In the genomic region with DNA sequence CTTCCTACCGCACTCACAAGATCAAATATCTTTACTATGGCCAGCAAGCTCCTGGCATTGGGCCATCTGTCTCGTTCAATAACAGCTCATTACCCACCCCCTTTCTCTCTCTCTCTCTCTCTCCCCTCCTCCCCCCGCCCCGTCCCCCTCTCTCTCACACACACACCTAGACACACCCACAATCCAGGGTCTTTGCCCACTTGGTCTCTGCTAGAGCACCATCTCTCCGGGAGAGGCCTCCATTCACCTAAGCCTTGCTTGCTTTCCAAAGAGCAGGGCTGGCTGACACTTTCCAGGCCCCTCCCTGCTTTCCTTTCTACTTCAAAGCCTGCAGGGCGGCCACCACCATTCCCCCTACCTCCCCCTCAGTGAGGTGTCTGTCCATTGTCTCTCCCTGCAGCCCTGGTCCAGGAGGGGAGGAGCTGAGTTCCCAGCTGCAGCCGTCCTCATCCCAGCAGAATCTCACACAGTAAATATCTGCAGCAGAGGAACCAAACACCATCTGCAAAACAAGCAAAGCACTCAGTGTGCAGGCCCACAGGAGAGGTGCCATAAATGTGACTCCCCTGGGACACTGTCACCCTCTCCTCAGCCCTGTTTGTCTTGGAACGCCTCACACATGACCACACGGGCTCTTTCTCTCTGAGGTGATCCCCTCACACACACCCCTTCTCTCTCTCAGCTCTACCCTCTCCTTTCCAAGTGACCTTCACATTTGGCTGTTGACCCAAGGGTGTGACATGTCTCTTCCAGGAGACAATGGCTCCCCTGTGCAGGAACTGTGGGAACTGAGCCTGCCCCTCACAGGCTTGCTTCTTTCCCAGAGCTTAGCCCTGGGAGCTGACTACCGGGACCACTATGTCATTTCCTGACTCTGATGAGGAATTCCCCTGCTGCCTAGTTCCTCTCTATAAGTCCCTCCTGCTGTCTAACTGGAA, we compare ENCODE assay signal across 8 mouse cellular contexts. TPM values are rescaled to one million over a fixed set of nuclear protein-coding genes. Genes with fewer than 3 reads are reported as not detected.
DNase-seq lines count a peak whose midpoint lies in the region; ATAC-seq and TF ChIP-seq lines count a peak whose summit lies in the region.

No protein-coding gene starts in this region.

- H3K36me3 ChIP-seq in forebrain, embryonic 13.5 days (ENCODE audit: poor library complexity, severe bottlenecking) = no peaks in the 10 kb centered on the region
- H3K36me3 ChIP-seq in hindbrain, embryonic 15.5 days = no peaks in the 10 kb centered on the region
- no peaks in the 10 kb centered on the region for H3K36me3 ChIP-seq in lung, embryonic 16.5 days (ENCODE audit: control insufficient read depth, insufficient read depth, low read length)

- peaks cover 30% of the 10 kb centered on the region for H3K4me1 ChIP-seq in forebrain, embryonic 13.5 days
- peaks cover 29% of the 10 kb centered on the region for H3K4me1 ChIP-seq in hindbrain, embryonic 15.5 days (replicated peaks)
- peaks cover 31% of the 10 kb centered on the region for H3K4me1 ChIP-seq in lung, embryonic 16.5 days (replicated peaks; ENCODE audit: control insufficient read depth, insufficient read depth, low read length)

- WGBS in forebrain, embryonic 13.5 days = 2% methylated on average over 10 of the region's 10 CpGs
- whole genome bisulfite sequencing in hindbrain, embryonic 15.5 days = 7% methylated on average over 10 of the region's 10 CpGs
- WGBS in lung, embryonic 16.5 days = 4% methylated on average over 10 of the region's 10 CpGs

- no peaks in the 10 kb centered on the region for H3K27me3 ChIP-seq in forebrain, embryonic 13.5 days
- no peaks in the 10 kb centered on the region for H3K27me3 ChIP-seq in hindbrain, embryonic 15.5 days
- H3K27me3 ChIP-seq in lung, embryonic 16.5 days (ENCODE audit: control insufficient read depth, insufficient read depth, low read depth, low read length) = no peaks in the 10 kb centered on the region

- peak overlapping the region; percentile 29; the same call in 1 of the 2 replicates for H3K4me2 ChIP-seq in forebrain, embryonic 13.5 days
- no peak overlapping the region for H3K4me2 ChIP-seq in hindbrain, embryonic 15.5 days
- H3K4me2 ChIP-seq in lung, embryonic 16.5 days (ENCODE audit: low read depth, low read length) = peak overlapping the region; percentile 9; the same call in 1 of the 2 replicates

- H3K9ac ChIP-seq in forebrain, embryonic 13.5 days = peak overlapping the region; percentile 21; the same call in 1 of the 2 replicates
- no peak overlapping the region for H3K9ac ChIP-seq in hindbrain, embryonic 15.5 days
- peak overlapping the region; percentile 34; the same call in 1 of the 2 replicates for H3K9ac ChIP-seq in lung, embryonic 16.5 days (ENCODE audit: low read length)

- H3K27ac ChIP-seq in layer of hippocampus, adult 2 months = peak overlapping the region; percentile 85
- H3K27ac ChIP-seq in forebrain, embryonic 13.5 days = peak overlapping the region; percentile 86
- H3K27ac ChIP-seq in hindbrain, embryonic 15.5 days (replicated peaks) = peak overlapping the region; percentile 73
- H3K27ac ChIP-seq in lung, embryonic 16.5 days (ENCODE audit: low read length) = peak overlapping the region; percentile 91

- no peak for TF ChIP-seq CTCF in layer of hippocampus, adult 2 months (conservative IDR thresholded peaks at IDR 0.05)

- ATAC-seq in forebrain, embryonic 13.5 days = peak; percentile 67; the same call in 1 of the 2 replicates
- ATAC-seq in hindbrain, embryonic 15.5 days (ENCODE audit: low FRiP score, low read depth) = peak; percentile 76
- ATAC-seq in lung, embryonic 16.5 days (ENCODE audit: low read depth) = peak; percentile 83

- H3K9me3 ChIP-seq in forebrain, embryonic 13.5 days (replicated peaks) = no peaks in the 10 kb centered on the region
- H3K9me3 ChIP-seq in hindbrain, embryonic 15.5 days = no peaks in the 10 kb centered on the region
- no peaks in the 10 kb centered on the region for H3K9me3 ChIP-seq in lung, embryonic 16.5 days (ENCODE audit: control insufficient read depth, low read length)

- H3K4me3 ChIP-seq in layer of hippocampus, adult 2 months = no peak overlapping the region
- H3K4me3 ChIP-seq in forebrain, embryonic 13.5 days = no peak overlapping the region
- no peak overlapping the region for H3K4me3 ChIP-seq in hindbrain, embryonic 15.5 days
- H3K4me3 ChIP-seq in lung, embryonic 16.5 days (ENCODE audit: low read length) = no peak overlapping the region

- no peak for DNase-seq in layer of hippocampus, adult 2 months (ENCODE audit: low spot score in 2 of 2)
- no peak for DNase-seq in layer of hippocampus, adult 9-10 months (ENCODE audit: low spot score)
- peak; percentile 55 for DNase-seq in skeletal muscle tissue, adult 2 months (ENCODE audit: low read depth, low spot score)
- DNase-seq in layer of hippocampus, adult 8-10 months (ENCODE audit: low spot score in 2 of 2) = no peak
- no peak for DNase-seq in spleen, postnatal 10 days (ENCODE audit: low spot score in 2 of 2)

RNA-seq across cellular contexts. Expression of a gene that starts 14.9 kb away (rescaled TPM):
- total RNA-seq in layer of hippocampus, adult 2 months (2021) = under 1 TPM in 1 of 2 experiments, not detected in 1; 0.12 TPM
- polyA plus RNA-seq in forebrain, embryonic 13.5 days (2015; fragmentation: Nextera tagmentation; extraction: Ambion mirVana) = not detected in 2 replicates
- polyA plus RNA-seq in hindbrain, embryonic 15.5 days (2015; fragmentation: Nextera tagmentation; extraction: Ambion mirVana) = 0.04 and 0.21 TPM in 2 replicates
- polyA plus RNA-seq in lung, embryonic 16.5 days (2015; fragmentation: Nextera tagmentation; extraction: Ambion mirVana) = 0.79 and 1.2 TPM in 2 replicates
- total RNA-seq in layer of hippocampus, adult 8-10 months (2022) = 1 to 10 TPM in 2 of 4 experiments, under 1 TPM in 1, not detected in 1; 0.19 to 3.9 (median 3.4) TPM

RNA-seq across cellular contexts. Expression of a gene that starts 36.7 kb away (rescaled TPM):
- total RNA-seq in layer of hippocampus, adult 2 months (2021) = 10 to 100 TPM; 51.2 to 54.5 TPM
- polyA plus RNA-seq in forebrain, embryonic 13.5 days (2015; fragmentation: Nextera tagmentation; extraction: Ambion mirVana) = 35.2 and 43.5 TPM in 2 replicates
- 35.7 and 38.3 TPM in 2 replicates for polyA plus RNA-seq in hindbrain, embryonic 15.5 days (2015; fragmentation: Nextera tagmentation; extraction: Ambion mirVana)
- polyA plus RNA-seq in lung, embryonic 16.5 days (2015; fragmentation: Nextera tagmentation; extraction: Ambion mirVana) = 42.9 and 44.5 TPM in 2 replicates
- total RNA-seq in layer of hippocampus, adult 8-10 months (2022) = 10 to 100 TPM; 47.4 to 67.7 (median 53.2) TPM

RNA-seq across cellular contexts. Expression of a gene that starts 52.0 kb away (rescaled TPM):
- total RNA-seq in layer of hippocampus, adult 2 months (2021) = 100 to 1,000 TPM; 108 to 113 TPM
- 7.3 and 8.1 TPM in 2 replicates for polyA plus RNA-seq in forebrain, embryonic 13.5 days (2015; fragmentation: Nextera tagmentation; extraction: Ambion mirVana)
- 11.8 and 13.9 TPM in 2 replicates for polyA plus RNA-seq in hindbrain, embryonic 15.5 days (2015; fragmentation: Nextera tagmentation; extraction: Ambion mirVana)
- polyA plus RNA-seq in lung, embryonic 16.5 days (2015; fragmentation: Nextera tagmentation; extraction: Ambion mirVana) = 8.0 and 8.2 TPM in 2 replicates
- 100 to 1,000 TPM in 3 of 4 experiments, 10 to 100 TPM in 1; 99.1 to 116 (median 106) TPM for total RNA-seq in layer of hippocampus, adult 8-10 months (2022)
